Mouse (Mus musculus) heart, postnatal 0 days (tissue): ENCODE data around the gene Isx.

Experiments
- CTCF ChIP-seq: IDR thresholded peaks from 2 replicates; pipeline ENCODE4 v1.5.1; 2016; ENCODE audit warnings: antibody characterized with exemption, control low read depth, low read depth
- EP300 ChIP-seq: IDR thresholded peaks from 2 replicates; pipeline ENCODE4 v1.6.1; 2016; ENCODE audit warnings: antibody characterized with exemption, low read depth

DNA sequence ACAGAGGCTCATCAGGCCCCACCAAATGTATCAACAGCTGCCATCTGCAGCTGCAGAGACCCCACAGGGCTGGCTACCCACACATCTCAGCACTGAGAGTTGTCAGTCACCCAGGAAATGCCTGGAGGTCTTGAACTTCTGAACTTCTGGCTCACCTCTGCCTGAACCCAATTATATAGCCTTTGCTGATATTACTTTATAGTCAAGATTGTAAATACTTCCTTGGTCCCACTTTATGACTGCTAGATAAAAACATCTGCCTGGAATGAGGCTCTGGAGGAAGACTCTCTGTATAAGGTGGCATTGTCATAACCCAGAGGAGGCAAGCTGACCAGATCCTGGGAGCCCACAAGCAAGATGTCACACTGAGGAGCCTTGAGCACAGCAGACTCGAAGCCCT is 28.8 kb downstream of the Isx start:
- TF ChIP-seq EP300 (no peak), CTCF (no peak)
